Mouse (Mus musculus): ENCODE data around the gene Magi2.

DNA sequence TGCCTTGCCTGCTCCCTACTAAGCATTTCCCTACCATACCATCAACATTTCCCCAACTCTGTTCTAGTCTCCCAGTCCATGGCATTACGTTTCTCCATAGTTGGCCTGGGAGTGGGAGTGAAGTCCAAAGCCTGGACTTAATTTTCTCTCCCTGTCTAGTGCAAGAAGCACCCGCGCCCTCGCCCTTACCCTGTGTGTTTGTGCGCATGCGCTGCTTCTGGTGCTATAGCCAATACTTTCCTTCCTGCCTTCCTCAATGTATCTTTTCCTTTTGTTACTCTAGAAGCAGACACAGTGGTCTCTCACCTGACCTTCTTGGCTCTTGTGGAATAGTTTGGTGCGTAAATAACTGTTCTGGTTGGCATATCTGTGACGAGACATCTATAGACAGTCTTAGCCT, 1440.8 kb downstream of the Magi2 start:
- TF ChIP-seq POLR2A (IDR thresholded peaks at IDR 0.05; ENCODE audit: control insufficient read depth, extremely low read depth, insufficient read depth, low read length, poor library complexity) (no peak), CTCF (IDR thresholded peaks at IDR 0.05; ENCODE audit: borderline replicate concordance, control insufficient read depth, extremely low read depth, insufficient read depth, low read length, poor library complexity) (no peak)

Measured in thymus, adult 2 months (tissue).